Mouse (Mus musculus): ENCODE measurements around the gene Gpr82.

GRCm38 (mm10) chrX:13631599-13632283, 29.4 kb upstream of the Gpr82 start, which contains the start of gene Gpr34:
- TF ChIP-seq CTCF (IDR thresholded peaks at IDR 0.05; ENCODE audit: insufficient read depth, low read depth, low read length) (no peak), POLR2A (IDR thresholded peaks at IDR 0.05; ENCODE audit: insufficient read depth, low read depth, low read length) (no peak)
